Comparison of ENCODE assay signal across 7 mouse cellular contexts in genomic region chr2:10098598-10099215, GRCm38 (mm10). TPM values are rescaled to one million over a fixed set of nuclear protein-coding genes. Genes with fewer than 3 reads are reported as not detected.
A peak's percentile ranks its signal among the peaks of the same experiment; 100 is the strongest.
DNase-seq lines count a peak whose midpoint lies in the region; ATAC-seq and TF ChIP-seq lines count a peak whose summit lies in the region.

No protein-coding gene starts in this region.

- no peaks in the 10 kb centered on the region for H3K9me3 ChIP-seq in liver, embryonic 11.5 days (ENCODE audit: control insufficient read depth, low read length)
- H3K9me3 ChIP-seq in limb, embryonic 14.5 days (ENCODE audit: control insufficient read depth, low read length), result no peaks in the 10 kb centered on the region

- 38% methylated on average over 9 of the region's 9 CpGs for WGBS in liver, embryonic 11.5 days
- 31% methylated on average over 9 of the region's 9 CpGs for WGBS in limb, embryonic 14.5 days

- no peaks in the 10 kb centered on the region for H3K27me3 ChIP-seq in liver, embryonic 11.5 days (replicated peaks; ENCODE audit: control insufficient read depth, insufficient read depth, low read length)
- H3K27me3 ChIP-seq in limb, embryonic 14.5 days (ENCODE audit: control insufficient read depth, insufficient read depth, low read length), result no peaks in the 10 kb centered on the region

- no peaks in the 10 kb centered on the region; the same call in 1 of the 2 replicates for H3K36me3 ChIP-seq in liver, embryonic 11.5 days (ENCODE audit: control insufficient read depth, insufficient read depth, low read length)
- H3K36me3 ChIP-seq in limb, embryonic 14.5 days (ENCODE audit: control insufficient read depth, insufficient read depth, low read length), result peaks cover 4% of the 10 kb centered on the region; the same call in 1 of the 2 replicates

- TF ChIP-seq POLR2A in limb, embryonic 14.5 days (IDR thresholded peaks at IDR 0.05; ENCODE audit: borderline replicate concordance, extremely low read depth, insufficient read depth, insufficient read length), result no peak

- H3K4me3 ChIP-seq in liver, embryonic 11.5 days (ENCODE audit: low read depth, low read length), result no peak overlapping the region
- no peak overlapping the region for H3K4me3 ChIP-seq in limb, embryonic 14.5 days (replicated peaks; ENCODE audit: low read length)

- DNase-seq in liver (peak; percentile 53), MN1 (ENCODE audit: low spot score) (peak; percentile 30)
- no peak for DNase-seq in liver, embryonic 11.5 days (ENCODE audit: low spot score)
- DNase-seq in cerebellum, postnatal 10 days, result peak; percentile 79 to 85
- DNase-seq in limb, embryonic 14.5 days (ENCODE audit: low spot score), result peak; percentile 69
- DNase-seq in right cerebral cortex, adult 18-20 months, result peak; percentile 27

- H3K4me1 ChIP-seq in liver, embryonic 11.5 days (replicated peaks; ENCODE audit: control insufficient read depth, insufficient read depth, low read length), result no peaks in the 10 kb centered on the region; the same call in 1 of the 2 replicates
- no peaks in the 10 kb centered on the region for H3K4me1 ChIP-seq in limb, embryonic 14.5 days (ENCODE audit: control insufficient read depth, insufficient read depth, low read length)

- H3K27ac ChIP-seq in liver, embryonic 11.5 days (ENCODE audit: low read depth, low read length), result no peak overlapping the region
- H3K27ac ChIP-seq in limb, embryonic 14.5 days (replicated peaks; ENCODE audit: low read depth, low read length), result no peak overlapping the region

- H3K4me2 ChIP-seq in liver, embryonic 11.5 days, result no peak overlapping the region
- H3K4me2 ChIP-seq in limb, embryonic 14.5 days (replicated peaks; ENCODE audit: low read depth, low read length, severe bottlenecking), result no peak overlapping the region

- no peak overlapping the region for H3K9ac ChIP-seq in liver, embryonic 11.5 days (ENCODE audit: low read depth, low read length)
- no peak overlapping the region for H3K9ac ChIP-seq in limb, embryonic 14.5 days (ENCODE audit: low read depth, low read length, severe bottlenecking)

- no peak for ATAC-seq in liver, embryonic 11.5 days (replicated peaks; ENCODE audit: low FRiP score)
- ATAC-seq in hematopoietic stem cell, adult 5-6 weeks (replicated peaks in 1 of 2; ENCODE audit: insufficient read depth in 1 of 2, low FRiP score in 2 of 2, low TSS enrichment in 1 of 2, low read depth in 1 of 2, poor library complexity in 2 of 2, severe bottlenecking in 2 of 2), result peak; percentile 23 to 59; a peak in 2 of 4 replicates
- no peak for ATAC-seq in limb, embryonic 14.5 days (ENCODE audit: low FRiP score, low read depth)

RNA-seq across cellular contexts. Expression of gene Kin, which starts 18.3 kb away (rescaled TPM):
- 35.3 and 37.9 TPM in 2 replicates for polyA plus RNA-seq in liver, embryonic 11.5 days (2014; fragmentation: Nextera tagmentation; extraction: Ambion mirVana)
- 38.1 and 38.8 TPM in 2 replicates for total RNA-seq in hematopoietic stem cell, adult 5-6 weeks (2017)
- 11.0 and 18.5 TPM in 2 replicates for polyA plus RNA-seq in limb, embryonic 14.5 days (2012; rRNA removed)
- polyA plus RNA-seq in limb, embryonic 14.5 days (2014; fragmentation: Nextera tagmentation; extraction: Ambion mirVana), result 25.3 and 27.4 TPM in 2 replicates

RNA-seq across cellular contexts. Expression of gene Atp5c1, which starts 18.4 kb away (rescaled TPM):
- 585 and 612 TPM in 2 replicates for polyA plus RNA-seq in liver, embryonic 11.5 days (2014; fragmentation: Nextera tagmentation; extraction: Ambion mirVana)
- 384 and 464 TPM in 2 replicates for total RNA-seq in hematopoietic stem cell, adult 5-6 weeks (2017)
- polyA plus RNA-seq in limb, embryonic 14.5 days (2012; rRNA removed), result 320 and 334 TPM in 2 replicates
- polyA plus RNA-seq in limb, embryonic 14.5 days (2014; fragmentation: Nextera tagmentation; extraction: Ambion mirVana), result 568 and 578 TPM in 2 replicates

RNA-seq across cellular contexts. Expression of gene Itih2, which starts 32.5 kb away (rescaled TPM):
- polyA plus RNA-seq in liver, embryonic 11.5 days (2014; fragmentation: Nextera tagmentation; extraction: Ambion mirVana), result 259 and 294 TPM in 2 replicates
- not detected in 2 replicates for total RNA-seq in hematopoietic stem cell, adult 5-6 weeks (2017)
- polyA plus RNA-seq in limb, embryonic 14.5 days (2012; rRNA removed), result 0.27 and 0.43 TPM in 2 replicates
- 0.19 TPM in 1 of 2 replicates, not detected in the other for polyA plus RNA-seq in limb, embryonic 14.5 days (2014; fragmentation: Nextera tagmentation; extraction: Ambion mirVana)

RNA-seq across cellular contexts. Expression of gene Taf3, which starts 50.3 kb away (rescaled TPM):
- polyA plus RNA-seq in liver, embryonic 11.5 days (2014; fragmentation: Nextera tagmentation; extraction: Ambion mirVana), result 14.9 and 18.6 TPM in 2 replicates
- total RNA-seq in hematopoietic stem cell, adult 5-6 weeks (2017), result 9.1 and 12.7 TPM in 2 replicates
- polyA plus RNA-seq in limb, embryonic 14.5 days (2012; rRNA removed), result 8.4 and 9.2 TPM in 2 replicates
- 12.4 and 14.5 TPM in 2 replicates for polyA plus RNA-seq in limb, embryonic 14.5 days (2014; fragmentation: Nextera tagmentation; extraction: Ambion mirVana)

RNA-seq across cellular contexts. Expression of gene Itih5, which starts 54.7 kb away (rescaled TPM):
- polyA plus RNA-seq in liver, embryonic 11.5 days (2014; fragmentation: Nextera tagmentation; extraction: Ambion mirVana), result 7.7 and 7.8 TPM in 2 replicates
- 42.0 and 58.3 TPM in 2 replicates for total RNA-seq in hematopoietic stem cell, adult 5-6 weeks (2017)
- polyA plus RNA-seq in limb, embryonic 14.5 days (2012; rRNA removed), result 12.2 and 13.5 TPM in 2 replicates
- polyA plus RNA-seq in limb, embryonic 14.5 days (2014; fragmentation: Nextera tagmentation; extraction: Ambion mirVana), result 14.5 and 15.8 TPM in 2 replicates

Comparison
In these comparisons a context has a peak if more than half of its experiments do, and no peak if none do; other contexts are left out.
1. ATAC-seq: peak in hematopoietic stem cell, adult 5-6 weeks (2 of 2); none in liver, embryonic 11.5 days (single experiment) and limb, embryonic 14.5 days (single experiment).
2. RNA of gene Itih2, which starts 32.5 kb away (polyA plus RNA-seq): 259 to 294 TPM in liver, embryonic 11.5 days; 0.19 to 0.43 TPM in limb, embryonic 14.5 days; every median in the first group is over 100 times any median in the second.